Mouse (Mus musculus) bone marrow, adult 2 months (tissue): ENCODE measurements at regions not wholly inside any gene's neighbourhood (a gene's known extent, or its start where the extent isn't known, plus 50 kb on each side); places are given as distances from the start of the nearest gene placed in this dataset.

Source experiments
- CTCF ChIP-seq: fragments of 200-500 bp; IDR thresholded peaks from 2 replicates; pipeline ENCODE4 v1.5.1; 2011; ENCODE audit warnings: low read length, control low read depth; ENCODE audit not compliant: control insufficient read depth, insufficient read depth
- POLR2A ChIP-seq: fragments of 200-500 bp; IDR thresholded peaks from 2 replicates; pipeline ENCODE4 v1.6.1; 2011; ENCODE audit warnings: low read depth, mild to moderate bottlenecking, control low read depth, low read length, borderline replicate concordance; ENCODE audit not compliant: control insufficient read depth

DNA sequence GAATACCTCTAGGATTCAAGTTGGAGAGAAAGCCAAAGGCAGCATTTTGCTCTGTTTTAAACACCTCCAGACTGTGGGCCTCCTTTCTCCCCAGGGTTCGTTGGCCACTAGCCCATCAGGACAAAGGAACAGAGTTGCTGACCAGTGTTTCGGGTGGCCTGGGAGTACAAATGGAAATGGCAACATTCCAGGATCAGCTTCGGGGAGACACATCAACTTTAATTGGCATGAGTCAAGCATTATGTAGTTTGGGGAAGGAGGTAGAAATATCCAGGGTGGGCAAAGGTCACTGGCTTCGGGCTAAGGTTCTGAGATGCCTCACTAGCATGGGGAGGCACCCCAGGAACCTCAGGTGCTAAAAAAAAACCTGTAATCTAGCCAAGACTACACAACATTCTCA, 194.3 kb upstream of the Zpld1 start:
- TF ChIP-seq POLR2A, result no peak
- no peak for TF ChIP-seq CTCF
